Mouse (Mus musculus) intestine, embryonic 14.5 days (tissue): Measurements from ENCODE around the gene Itpk1. TPM values are rescaled to one million over a fixed set of nuclear protein-coding genes. Genes with fewer than 3 reads are reported as not detected.

Experiments
- ATAC-seq: fragments of 200-750 bp; cut with Nextera tagmentation; replicated peaks from 2 replicates; pipeline ENCODE4 v1.8.0; 2017; ENCODE audit warnings: low read depth, moderate number of reproducible peaks, moderate TSS enrichment, moderate library complexity; ENCODE audit not compliant: low FRiP score, low TSS enrichment
- DNase-seq: peaks from one replicate; pipeline ENCODE4 v3.0.0-alpha.2; 2018; ENCODE audit warnings: low spot score
- H3K27ac ChIP-seq: fragments of 300-500 bp; sonication (generic); 2 replicates; pipeline ENCODE4 v1.5.1; 2014; ENCODE audit warnings: low read depth, mild to moderate bottlenecking, control low read depth
- H3K27me3 ChIP-seq: fragments of 300-500 bp; sonication (generic); replicated peaks from 2 replicates; pipeline ENCODE4 v1.6.1; 2014; ENCODE audit warnings: low read length, control low read depth; ENCODE audit not compliant: control insufficient read depth, insufficient read depth
- H3K36me3 ChIP-seq: fragments of 300-500 bp; sonication (generic); 2 replicates; pipeline ENCODE4 v1.6.1; 2014; ENCODE audit warnings: low read length, control low read depth; ENCODE audit not compliant: control insufficient read depth, insufficient read depth
- H3K4me1 ChIP-seq: fragments of 300-500 bp; sonication (generic); replicated peaks from 2 replicates; pipeline ENCODE4 v1.6.1; 2014; ENCODE audit warnings: low read length, control low read depth, mixed read lengths; ENCODE audit not compliant: control insufficient read depth, insufficient read depth
- H3K4me2 ChIP-seq: fragments of 300-500 bp; sonication (generic); 2 replicates; pipeline ENCODE4 v1.6.1; 2014; ENCODE audit warnings: low read length
- H3K4me3 ChIP-seq: fragments of 300-500 bp; sonication (generic); 2 replicates; pipeline ENCODE4 v1.5.1; 2014; ENCODE audit warnings: low read depth, low read length, control low read depth, mixed read lengths
- H3K9ac ChIP-seq: fragments of 300-500 bp; sonication (generic); 2 replicates; pipeline ENCODE4 v1.6.1; 2014; ENCODE audit warnings: mild to moderate bottlenecking, low read length
- H3K9me3 ChIP-seq: fragments of 300-500 bp; sonication (generic); 2 replicates; pipeline ENCODE4 v1.6.1; 2016; ENCODE audit warnings: low read length, control low read depth; ENCODE audit not compliant: control insufficient read depth
- WGBS: fragments of 180-500 bp; shearing (Covaris S2); extraction: QIAGEN DNeasy Blood & Tissue Kit; methylation state at CpG from one replicate; pipeline ENCODE4 v1.1.7; 2014; 5-methylcytosine and 5-hydroxymethylcytosine counted together
- polyA plus RNA-seq: library from polyadenylated mRNA; unstranded; fragments of >200 nt; fragmentation: Nextera tagmentation; extraction: Ambion mirVana; gene quantifications from 2 replicates; pipeline ENCODE4 v1.2.1, GENCODE M21; 2014

The Itpk1 gene
- polyA plus RNA-seq, 1 experiment from 2014 or later: 31.5 TPM

GRCm38 (mm10) chr12:102586286-102586881 lies 118.3 kb downstream of the Itpk1 start:
- ATAC-seq (no peak), DNase-seq (no peak)
- Histone ChIP-seq H3K4me3 (no peak overlapping the region), H3K9me3 (no peaks in the 10 kb centered on the region), H3K4me2 (no peak overlapping the region), H3K36me3 (peaks cover 22% of the 10 kb centered on the region), H3K27ac (no peak overlapping the region), H3K9ac (no peak overlapping the region), H3K27me3 (no peaks in the 10 kb centered on the region), H3K4me1 (no peaks in the 10 kb centered on the region)
- WGBS: 74% methylated on average over 9 of the region's 9 CpGs

GRCm38 (mm10) chr12:102585390-102585789 lies 119.3 kb downstream of the Itpk1 start:
- Histone ChIP-seq H3K27ac (no peak overlapping the region), H3K4me3 (no peak overlapping the region), H3K27me3 (no peaks in the 10 kb centered on the region), H3K9me3 (no peaks in the 10 kb centered on the region), H3K4me1 (no peaks in the 10 kb centered on the region), H3K4me2 (no peak overlapping the region), H3K9ac (no peak overlapping the region), H3K36me3 (peaks cover 22% of the 10 kb centered on the region)
- DNase-seq (no peak), ATAC-seq (no peak)
- 87% methylated on average over 3 of the region's 3 CpGs for WGBS

- ATAC-seq: no peak
- WGBS: 74% methylated on average over 11 of the region's 11 CpGs
Observed at GRCm38 (mm10) chr12:102582441-102582840, 122.3 kb downstream of the Itpk1 start.

GRCm38 (mm10) chr12:102581579-102582196 lies 123.0 kb downstream of the Itpk1 start:
- WGBS: 67% methylated on average over 5 of the region's 5 CpGs

More at GRCm38 (mm10) chr12:102582441-102582840, 122.3 kb downstream of the Itpk1 start:
- H3K4me1 ChIP-seq: no peaks in the 10 kb centered on the region
- no peak overlapping the region for H3K27ac ChIP-seq
- H3K36me3 ChIP-seq: peaks cover 28% of the 10 kb centered on the region
- DNase-seq: no peak
- H3K4me2 ChIP-seq: no peak overlapping the region
- no peak overlapping the region for H3K9ac ChIP-seq
- no peaks in the 10 kb centered on the region for H3K27me3 ChIP-seq
- no peaks in the 10 kb centered on the region for H3K9me3 ChIP-seq
- H3K4me3 ChIP-seq: no peak overlapping the region

DNA sequence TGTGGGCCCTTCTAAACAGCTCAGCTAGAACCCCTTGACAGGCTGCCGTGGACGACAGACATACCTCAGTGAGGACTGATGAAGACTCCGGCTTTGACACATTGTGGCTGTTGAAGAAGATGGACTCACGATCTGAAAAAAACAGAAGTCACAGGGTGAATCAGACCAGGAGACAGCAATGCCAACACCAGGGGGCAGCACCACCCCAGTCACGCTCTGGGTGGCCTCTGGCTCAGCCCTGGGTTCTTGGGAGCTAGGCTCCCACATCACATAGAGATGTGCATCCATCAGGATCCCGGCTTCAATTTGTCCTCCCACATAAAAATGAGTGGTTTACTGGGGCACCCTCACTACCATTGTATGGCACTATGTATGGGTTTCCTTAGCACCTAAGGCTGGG lies 125.7 kb downstream of the Itpk1 start:
- Histone ChIP-seq H3K27me3 (no peaks in the 10 kb centered on the region), H3K9me3 (no peaks in the 10 kb centered on the region), H3K4me3 (no peak overlapping the region), H3K9ac (no peak overlapping the region), H3K36me3 (peaks cover 23% of the 10 kb centered on the region), H3K4me1 (peaks cover 5% of the 10 kb centered on the region), H3K4me2 (no peak overlapping the region), H3K27ac (no peak overlapping the region)
- DNase-seq: peak; percentile 90
- whole genome bisulfite sequencing: 71% methylated on average over 6 of the region's 6 CpGs
- peak; percentile 53 for ATAC-seq

More at GRCm38 (mm10) chr12:102581579-102582196, 123.0 kb downstream of the Itpk1 start:
- Histone ChIP-seq H3K9me3 (no peaks in the 10 kb centered on the region), H3K4me2 (no peak overlapping the region), H3K27ac (no peak overlapping the region), H3K36me3 (peaks cover 26% of the 10 kb centered on the region), H3K27me3 (no peaks in the 10 kb centered on the region), H3K4me1 (0 out of 2 replicates have a peak, but pooled peaks cover under 1% of the 10 kb centered on the region), H3K4me3 (no peak overlapping the region), H3K9ac (no peak overlapping the region)
- DNase-seq (no peak), ATAC-seq (no peak)

- Histone ChIP-seq H3K9me3 (no peaks in the 10 kb centered on the region), H3K4me3 (no peak overlapping the region), H3K27ac (peak overlapping the region; percentile 14; the same call in 1 of the 2 replicates), H3K9ac (no peak overlapping the region), H3K36me3 (peaks cover 31% of the 10 kb centered on the region), H3K4me1 (peaks cover 5% of the 10 kb centered on the region), H3K27me3 (no peaks in the 10 kb centered on the region), H3K4me2 (no peak overlapping the region)
- DNase-seq (no peak), ATAC-seq (peak; percentile 24; the same call in 1 of the 2 replicates)
- WGBS: 40% methylated on average over 10 of the region's 10 CpGs
Observed at GRCm38 (mm10) chr12:102576659-102577398, 127.9 kb downstream of the Itpk1 start.

DNA sequence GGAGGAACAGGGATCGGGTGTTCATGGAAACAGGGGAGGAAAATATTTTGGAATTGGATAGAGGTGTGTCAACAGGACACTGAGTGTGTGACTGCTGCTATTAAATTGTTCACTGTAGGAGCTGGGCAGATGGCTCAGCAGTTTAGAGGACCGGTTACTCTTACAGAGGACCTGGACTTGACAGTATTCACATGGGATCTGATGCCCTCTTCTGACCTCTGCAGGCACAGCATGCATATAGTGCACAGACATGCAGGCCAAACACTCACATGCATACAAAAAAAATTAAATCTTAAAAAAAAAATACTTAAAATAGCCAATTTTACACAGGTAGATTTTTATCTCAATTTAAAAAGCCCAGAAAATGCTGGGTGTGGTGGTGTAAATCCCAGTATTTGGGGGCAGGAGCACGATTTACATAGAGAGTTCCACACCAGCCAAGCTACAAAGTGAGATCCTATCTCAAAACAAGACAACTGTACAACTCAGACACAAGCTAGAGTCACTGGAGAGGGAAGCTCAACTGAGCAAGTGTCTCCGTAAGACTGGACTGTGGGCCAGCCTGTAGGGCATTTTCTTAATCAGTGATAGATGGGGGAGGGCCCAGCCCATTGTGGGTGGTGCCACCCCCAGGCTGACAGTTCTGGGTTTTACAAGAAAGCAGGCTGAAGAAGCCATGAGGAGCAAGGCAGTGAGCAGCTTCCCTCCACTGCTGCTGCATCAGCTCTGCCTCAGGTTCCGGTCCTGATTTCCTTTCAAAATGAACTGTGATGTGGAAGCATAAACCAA lies 129.0 kb downstream of the Itpk1 start:
- H3K27ac ChIP-seq: no peak overlapping the region
- no peaks in the 10 kb centered on the region for H3K27me3 ChIP-seq
- WGBS: 85% methylated on average over 5 of the region's 5 CpGs
- DNase-seq: no peak
- H3K4me1 ChIP-seq: peaks cover 5% of the 10 kb centered on the region
- peaks cover 31% of the 10 kb centered on the region for H3K36me3 ChIP-seq
- no peak overlapping the region for H3K9ac ChIP-seq
- H3K4me3 ChIP-seq: no peak overlapping the region
- no peak overlapping the region for H3K4me2 ChIP-seq
- ATAC-seq: no peak
- no peaks in the 10 kb centered on the region for H3K9me3 ChIP-seq

DNA sequence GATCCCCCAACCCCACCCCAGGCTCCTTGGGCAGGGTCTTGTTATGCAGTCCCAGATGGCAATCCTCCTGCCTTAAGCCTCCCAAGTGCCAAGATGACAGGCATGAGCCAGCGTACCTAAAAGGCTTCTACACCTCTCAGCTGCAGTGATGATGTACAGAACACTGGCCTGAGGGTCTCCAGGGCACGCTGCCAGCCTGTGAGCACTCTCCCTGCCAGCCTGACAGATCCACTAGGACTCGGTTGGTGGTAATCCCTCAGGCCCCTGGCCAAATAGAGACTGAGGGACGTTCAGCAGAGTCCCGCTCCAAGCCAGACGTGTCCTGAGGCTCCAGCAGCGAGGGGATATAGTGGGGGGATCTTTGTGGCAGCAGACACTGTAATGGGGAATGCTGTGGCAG lies 131.7 kb downstream of the Itpk1 start:
- H3K4me3 ChIP-seq: no peak overlapping the region
- ATAC-seq: no peak

More for the DNA sequence above, 131.7 kb downstream of the Itpk1 start:
- Histone ChIP-seq H3K4me2 (no peak overlapping the region), H3K27ac (no peak overlapping the region), H3K9me3 (no peaks in the 10 kb centered on the region), H3K9ac (no peak overlapping the region), H3K36me3 (peaks cover 26% of the 10 kb centered on the region), H3K4me1 (peaks cover 5% of the 10 kb centered on the region), H3K27me3 (no peaks in the 10 kb centered on the region)
- 52% methylated on average over 7 of the region's 7 CpGs for WGBS
- no peak for DNase-seq
